Mouse (Mus musculus): ENCODE measurements around the gene Tnr.

DNA sequence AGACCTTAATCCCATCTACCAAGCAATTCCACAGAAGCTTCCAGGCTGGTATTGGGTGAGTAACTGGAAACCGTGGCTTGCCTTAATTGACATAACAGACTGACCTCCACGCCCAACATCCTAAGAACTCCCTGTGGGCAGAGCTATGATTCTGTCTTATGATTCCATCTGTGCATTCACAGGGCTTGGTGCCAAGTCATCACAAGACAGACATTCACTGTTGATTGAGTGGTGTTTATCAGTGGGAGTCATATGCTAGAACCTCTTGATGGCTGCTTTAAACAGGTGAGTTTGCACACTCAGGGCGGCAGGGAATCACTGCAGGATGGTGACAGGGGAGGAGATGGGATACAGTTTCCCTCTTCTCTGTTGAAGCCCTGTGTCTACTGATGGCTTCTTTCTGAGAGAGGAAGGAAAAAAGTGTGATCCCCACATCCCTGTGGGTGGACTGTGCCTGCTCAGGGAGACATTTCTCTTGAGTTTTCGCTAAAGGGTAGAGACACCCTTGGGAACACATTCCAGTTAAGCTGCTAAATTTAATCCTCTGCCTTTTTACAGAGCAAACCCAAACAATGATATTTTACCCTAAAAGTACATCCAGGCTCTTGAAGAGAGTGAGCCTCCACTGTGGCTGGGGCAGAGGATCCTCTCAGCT is 23.6 kb upstream of the Tnr start:
- TF ChIP-seq POLR2A (IDR thresholded peaks at IDR 0.05; ENCODE audit: borderline replicate concordance, low read depth, low read length) (no peak), CTCF (IDR thresholded peaks at IDR 0.05; ENCODE audit: low read depth, low read length) (no peak)

Measured in bone marrow macrophage, adult 2 months (primary cell).